Mouse (Mus musculus): ENCODE measurements around the gene Oprl1. TPM values are rescaled to one million over a fixed set of nuclear protein-coding genes. Genes with fewer than 3 reads are reported as not detected.
A peak's percentile ranks its signal among the peaks of the same experiment; 100 is the strongest.

The Oprl1 gene
- polyA plus RNA-seq, 1 experiment = not detected

GRCm38 (mm10) chr2:181687586-181687985, 27.2 kb upstream of the Oprl1 start:
- TF ChIP-seq POLR2A (IDR thresholded peaks at IDR 0.05; ENCODE audit: insufficient read depth, low read depth, low read length) = no peak
- no peak for TF ChIP-seq CTCF (IDR thresholded peaks at IDR 0.05; ENCODE audit: insufficient read depth, low read depth, low read length)
- 96% methylated on average over 8 of the region's 8 CpGs for WGBS

GRCm38 (mm10) chr2:181689466-181690160, 25.2 kb upstream of the Oprl1 start:
- 91% methylated on average over 10 of the region's 10 CpGs for WGBS
- H3K4me1 ChIP-seq (ENCODE audit: control insufficient read depth, insufficient read depth, low read length) = peaks cover 6% of the 10 kb centered on the region
- TF ChIP-seq CTCF (IDR thresholded peaks at IDR 0.05; ENCODE audit: insufficient read depth, low read depth, low read length) = no peak
- no peak for TF ChIP-seq POLR2A (IDR thresholded peaks at IDR 0.05; ENCODE audit: insufficient read depth, low read depth, low read length)
- no peak overlapping the region for H3K4me3 ChIP-seq (ENCODE audit: insufficient read depth, low read depth, low read length)
- H3K27ac ChIP-seq (ENCODE audit: insufficient read depth, low read depth, low read length) = no peak overlapping the region

More at GRCm38 (mm10) chr2:181687586-181687985, 27.2 kb upstream of the Oprl1 start:
- H3K4me3 ChIP-seq (ENCODE audit: insufficient read depth, low read depth, low read length) = no peak overlapping the region
- no peaks in the 10 kb centered on the region for H3K4me1 ChIP-seq (ENCODE audit: control insufficient read depth, insufficient read depth, low read length)
- no peak overlapping the region for H3K27ac ChIP-seq (ENCODE audit: insufficient read depth, low read depth, low read length)

- WGBS = 90% methylated on average over 6 of the region's 6 CpGs
- Histone ChIP-seq H3K4me1 (ENCODE audit: control insufficient read depth, insufficient read depth, low read length) (peaks cover 6% of the 10 kb centered on the region), H3K4me3 (ENCODE audit: insufficient read depth, low read depth, low read length) (no peak overlapping the region), H3K27ac (ENCODE audit: insufficient read depth, low read depth, low read length) (no peak overlapping the region)
- TF ChIP-seq POLR2A (IDR thresholded peaks at IDR 0.05; ENCODE audit: insufficient read depth, low read depth, low read length) (no peak), CTCF (IDR thresholded peaks at IDR 0.05; ENCODE audit: insufficient read depth, low read depth, low read length) (no peak)
These were observed 23.7 kb upstream of the Oprl1 start for GRCm38 (mm10) chr2:181691083-181691482.

GRCm38 (mm10) chr2:181691571-181691970, 23.2 kb upstream of the Oprl1 start:
- Histone ChIP-seq H3K4me3 (ENCODE audit: insufficient read depth, low read depth, low read length) (no peak overlapping the region), H3K4me1 (ENCODE audit: control insufficient read depth, insufficient read depth, low read length) (peaks cover 6% of the 10 kb centered on the region), H3K27ac (ENCODE audit: insufficient read depth, low read depth, low read length) (no peak overlapping the region)
- TF ChIP-seq POLR2A (IDR thresholded peaks at IDR 0.05; ENCODE audit: insufficient read depth, low read depth, low read length) (no peak), CTCF (IDR thresholded peaks at IDR 0.05; ENCODE audit: insufficient read depth, low read depth, low read length) (no peak)
- 87% methylated on average over 4 of the region's 4 CpGs for whole genome bisulfite sequencing

GRCm38 (mm10) chr2:181692304-181692703, 22.5 kb upstream of the Oprl1 start:
- Histone ChIP-seq H3K4me1 (ENCODE audit: control insufficient read depth, insufficient read depth, low read length) (peaks cover 6% of the 10 kb centered on the region), H3K27ac (ENCODE audit: insufficient read depth, low read depth, low read length) (no peak overlapping the region), H3K4me3 (ENCODE audit: insufficient read depth, low read depth, low read length) (no peak overlapping the region)
- 96% methylated on average over 3 of the region's 3 CpGs for WGBS
- TF ChIP-seq POLR2A (IDR thresholded peaks at IDR 0.05; ENCODE audit: insufficient read depth, low read depth, low read length) = no peak
- TF ChIP-seq CTCF (IDR thresholded peaks at IDR 0.05; ENCODE audit: insufficient read depth, low read depth, low read length) = no peak

- Histone ChIP-seq H3K4me1 (ENCODE audit: control insufficient read depth, insufficient read depth, low read length) (peaks cover 6% of the 10 kb centered on the region), H3K27ac (ENCODE audit: insufficient read depth, low read depth, low read length) (no peak within 1 kb of the TSS), H3K4me3 (ENCODE audit: insufficient read depth, low read depth, low read length) (peak within 1 kb of the TSS; percentile 77)
- TF ChIP-seq POLR2A (IDR thresholded peaks at IDR 0.05; ENCODE audit: insufficient read depth, low read depth, low read length) = peak; percentile 63; the same call in 1 of the 2 replicates
- TF ChIP-seq CTCF (IDR thresholded peaks at IDR 0.05; ENCODE audit: insufficient read depth, low read depth, low read length) = no peak
- under 1% methylated on average over 75 of the region's 75 CpGs for WGBS
These were observed 21.2 kb upstream of the Oprl1 start, which contains the start of gene Rgs19 for GRCm38 (mm10) chr2:181693339-181694280. Gene Rgs19 (minus strand): TSS chr2:181693977.

GRCm38 (mm10) chr2:181694581-181694980, 20.2 kb upstream of the Oprl1 start:
- Histone ChIP-seq H3K27ac (ENCODE audit: insufficient read depth, low read depth, low read length) (no peak overlapping the region), H3K4me1 (ENCODE audit: control insufficient read depth, insufficient read depth, low read length) (peaks cover 6% of the 10 kb centered on the region), H3K4me3 (ENCODE audit: insufficient read depth, low read depth, low read length) (no peak overlapping the region)
- TF ChIP-seq POLR2A (IDR thresholded peaks at IDR 0.05; ENCODE audit: insufficient read depth, low read depth, low read length) (no peak), CTCF (IDR thresholded peaks at IDR 0.05; ENCODE audit: insufficient read depth, low read depth, low read length) (no peak)
- 92% methylated on average over 3 of the region's 3 CpGs for WGBS

GRCm38 (mm10) chr2:181695776-181696175, 19.0 kb upstream of the Oprl1 start:
- H3K27ac ChIP-seq (ENCODE audit: insufficient read depth, low read depth, low read length) = no peak overlapping the region
- 70% methylated on average over 1 of the region's 1 CpGs for WGBS
- TF ChIP-seq CTCF (IDR thresholded peaks at IDR 0.05; ENCODE audit: insufficient read depth, low read depth, low read length) = no peak
- TF ChIP-seq POLR2A (IDR thresholded peaks at IDR 0.05; ENCODE audit: insufficient read depth, low read depth, low read length) = no peak
- H3K4me3 ChIP-seq (ENCODE audit: insufficient read depth, low read depth, low read length) = no peak overlapping the region
- peaks cover 6% of the 10 kb centered on the region for H3K4me1 ChIP-seq (ENCODE audit: control insufficient read depth, insufficient read depth, low read length)
